Mouse (Mus musculus) skeletal muscle tissue, adult 2 months (tissue): ENCODE measurements around the gene Lims1.

ENCODE experiments used
- DNase-seq: peaks from one replicate; pipeline ENCODE4 v3.0.0-alpha.2; 2012; ENCODE audit warnings: low read depth, low spot score

The Lims1 gene

GRCm38 (mm10) chr10:58350600-58350999, 27.3 kb downstream of the Lims1 start:
- DNase-seq = no peak

GRCm38 (mm10) chr10:58351670-58352069, 28.4 kb downstream of the Lims1 start:
- no peak for DNase-seq

GRCm38 (mm10) chr10:58352364-58352763, 29.1 kb downstream of the Lims1 start:
- DNase-seq = no peak

GRCm38 (mm10) chr10:58354561-58354960, 31.3 kb downstream of the Lims1 start:
- DNase-seq = no peak

- no peak for DNase-seq
Observed at GRCm38 (mm10) chr10:58356460-58356859, 33.2 kb downstream of the Lims1 start.

- DNase-seq = peak; percentile 31
Observed at GRCm38 (mm10) chr10:58359123-58359522, 35.9 kb downstream of the Lims1 start.

GRCm38 (mm10) chr10:58359952-58360351, 36.7 kb downstream of the Lims1 start:
- DNase-seq = no peak

- no peak for DNase-seq
Observed at GRCm38 (mm10) chr10:58362745-58363144, 39.5 kb downstream of the Lims1 start.

GRCm38 (mm10) chr10:58364770-58365515, 41.7 kb downstream of the Lims1 start:
- DNase-seq = no peak

GRCm38 (mm10) chr10:58368791-58369706, 45.8 kb downstream of the Lims1 start:
- no peak for DNase-seq

GRCm38 (mm10) chr10:58369707-58370093, 46.4 kb downstream of the Lims1 start:
- no peak for DNase-seq

- no peak for DNase-seq
Observed at GRCm38 (mm10) chr10:58370143-58370542, 46.9 kb downstream of the Lims1 start.

- DNase-seq = no peak
Observed at GRCm38 (mm10) chr10:58370559-58370958, 47.3 kb downstream of the Lims1 start.

GRCm38 (mm10) chr10:58371279-58371842, 48.1 kb downstream of the Lims1 start:
- no peak for DNase-seq

GRCm38 (mm10) chr10:58372430-58373030, 49.3 kb downstream of the Lims1 start:
- no peak for DNase-seq

GRCm38 (mm10) chr10:58373829-58374228, 50.6 kb downstream of the Lims1 start:
- DNase-seq = no peak

GRCm38 (mm10) chr10:58377592-58378197, 54.4 kb downstream of the Lims1 start:
- DNase-seq = peak; percentile 40

GRCm38 (mm10) chr10:58378380-58378779, 55.1 kb downstream of the Lims1 start:
- DNase-seq = no peak

GRCm38 (mm10) chr10:58379699-58380098, 56.4 kb downstream of the Lims1 start:
- no peak for DNase-seq

GRCm38 (mm10) chr10:58381904-58382303, 58.6 kb downstream of the Lims1 start:
- no peak for DNase-seq

GRCm38 (mm10) chr10:58382621-58383101, 59.4 kb downstream of the Lims1 start:
- DNase-seq = no peak
